Mouse (Mus musculus) urinary bladder, postnatal 10 days (tissue): ENCODE measurements around the gene Tmem87b.

ENCODE experiments used
- DNase-seq: peaks from one replicate; pipeline ENCODE4 v3.0.0; 2022; ENCODE audit warnings: low spot score

Gene Tmem87b

DNA sequence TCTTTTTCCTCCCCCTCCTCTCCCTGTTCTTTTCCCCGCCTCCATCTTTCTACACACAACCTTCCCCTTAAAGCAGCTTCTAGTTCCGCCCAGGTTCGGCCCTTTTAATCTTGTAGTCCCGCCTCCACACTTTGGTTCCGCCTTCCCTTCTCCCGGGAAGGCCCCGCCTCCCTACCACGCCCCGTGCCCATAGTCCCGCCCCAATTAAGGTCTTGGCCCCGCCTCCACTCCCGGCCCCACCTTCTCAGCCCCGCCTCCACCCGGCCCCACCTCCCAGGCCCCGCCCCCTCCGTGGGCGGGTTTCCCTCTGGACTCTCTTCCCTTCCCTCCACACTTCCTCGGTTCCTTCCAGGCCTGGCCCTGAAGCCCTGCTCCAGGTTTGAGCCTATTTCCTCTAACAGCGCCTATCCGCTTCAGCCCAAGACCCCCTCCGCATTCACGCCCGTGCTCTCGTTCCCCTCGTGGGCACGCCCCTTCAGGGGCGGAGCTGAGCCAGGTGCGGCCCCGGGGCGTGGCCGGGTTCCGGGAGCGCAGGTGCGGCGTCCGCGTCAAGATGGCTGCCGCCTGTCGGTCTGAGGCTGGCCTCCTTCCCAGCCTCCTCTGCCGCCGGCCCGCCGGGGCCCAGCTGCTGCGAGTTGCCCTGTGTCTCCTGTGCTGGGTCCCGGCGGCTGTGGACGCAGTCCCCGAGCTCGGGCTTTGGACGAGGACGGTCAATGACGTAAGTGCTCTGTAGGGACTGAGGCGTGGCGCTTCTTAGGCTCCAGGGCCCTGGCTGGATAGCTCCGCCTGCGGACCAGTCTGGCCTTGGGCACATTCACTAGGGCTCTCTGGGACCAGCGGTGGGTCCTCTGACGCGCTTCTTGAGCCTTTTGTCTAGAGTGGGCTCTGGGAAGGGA is at the start of gene Tmem87b:
Gene Tmem87b, plus strand, starts transcription at position 333 of the 896 bp plus-strand sequence.
- peak; percentile 92 for DNase-seq

DNA sequence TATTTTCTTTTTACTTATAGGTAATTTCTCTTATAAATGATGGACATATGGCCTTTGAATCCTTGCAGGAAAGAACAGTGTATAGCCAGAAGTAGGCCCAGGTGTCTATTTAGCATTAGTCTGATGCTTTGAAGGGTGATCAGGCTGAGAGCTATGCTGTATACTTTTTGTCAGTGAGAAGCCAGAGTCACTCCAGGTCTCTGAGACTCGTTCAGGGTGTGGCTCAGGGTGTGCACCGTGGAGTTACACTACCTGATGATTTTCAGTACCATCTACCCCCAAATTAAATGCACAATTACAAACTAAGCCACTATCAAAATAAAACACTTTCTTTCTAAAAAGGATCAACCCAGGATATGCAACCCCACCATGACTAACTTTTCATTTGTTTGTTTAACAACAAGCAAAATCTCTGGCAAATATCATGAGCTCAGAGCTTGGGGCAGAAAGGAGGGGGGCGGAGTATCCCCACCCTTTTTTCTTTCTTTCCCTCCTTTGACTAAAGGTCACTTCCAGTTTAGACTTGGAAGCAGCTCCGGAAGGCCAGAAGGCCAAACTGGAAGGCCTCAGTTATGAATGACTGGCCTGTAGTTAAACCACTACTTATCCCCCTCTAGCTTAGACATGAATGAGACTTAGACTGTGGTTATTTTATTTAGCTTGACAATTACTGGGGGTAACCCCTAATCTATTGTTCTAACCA is 49.2 kb upstream of the Tmem87b start:
- no peak for DNase-seq

DNA sequence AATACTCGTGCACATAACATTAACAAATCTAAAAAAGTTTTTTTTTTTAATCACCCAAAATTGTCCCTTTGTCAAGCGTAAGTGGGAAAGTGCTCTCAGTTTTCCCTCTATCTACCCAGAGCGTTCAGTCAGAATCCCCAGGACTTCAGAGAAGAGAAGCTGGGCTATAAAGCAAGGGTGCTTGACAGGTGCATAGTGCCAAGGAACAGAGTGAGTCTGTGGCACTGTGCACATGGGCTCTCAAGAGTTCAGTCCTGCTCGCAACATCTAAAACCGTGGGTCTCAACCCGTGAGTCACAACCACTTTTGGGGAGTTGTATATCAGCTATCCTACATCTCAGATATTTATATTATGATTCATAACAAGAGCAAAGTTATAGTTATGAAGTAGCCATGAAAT is 47.4 kb upstream of the Tmem87b start:
- DNase-seq = no peak

DNA sequence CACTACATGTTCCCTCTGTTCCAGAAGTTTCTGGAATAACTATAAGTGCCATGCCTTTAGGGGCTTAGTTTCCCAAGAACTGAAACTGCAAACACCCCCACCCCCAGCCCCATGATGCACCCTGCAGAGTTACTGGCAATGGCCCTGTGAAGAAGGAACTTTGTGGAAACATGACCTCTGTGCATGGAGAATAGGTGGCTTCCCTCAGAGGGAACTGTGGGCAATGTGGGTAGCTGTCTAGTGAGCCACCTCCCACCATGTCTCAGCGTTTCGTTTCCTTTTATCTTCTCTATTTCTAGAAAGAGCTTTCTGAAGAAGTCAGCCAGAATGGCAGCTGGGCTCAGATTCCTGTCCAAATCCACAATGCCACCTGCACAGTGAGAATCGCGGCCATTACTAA is 46.9 kb upstream of the Tmem87b start:
- DNase-seq = no peak

DNA sequence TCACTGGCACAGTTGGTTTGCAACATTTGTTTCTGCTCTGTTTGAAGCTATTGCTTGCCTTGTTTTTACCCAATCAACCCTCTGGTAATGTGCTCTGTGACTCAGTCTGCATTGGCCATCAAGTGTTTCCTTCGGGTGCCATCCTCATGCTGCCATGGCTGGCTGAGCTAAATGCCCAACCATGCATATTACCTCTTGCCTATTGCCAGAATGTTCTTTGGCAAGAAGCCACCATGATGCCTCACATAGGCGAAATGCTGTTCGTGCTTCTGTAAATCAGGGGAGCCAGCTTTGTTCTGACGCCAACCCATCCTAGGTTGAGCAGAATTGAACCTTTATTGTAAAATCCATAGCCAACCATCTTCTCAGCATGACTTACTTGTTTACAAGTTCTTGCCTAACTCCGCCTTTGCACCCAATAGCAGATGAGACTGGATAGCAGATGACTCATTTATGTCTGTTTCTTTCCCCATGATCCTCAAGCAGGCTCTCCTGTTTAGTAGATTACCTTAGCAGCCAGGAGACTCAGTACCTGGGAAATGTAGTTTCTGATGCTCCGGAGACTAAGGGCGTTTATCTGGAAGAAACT is 46.1 kb upstream of the Tmem87b start:
- no peak for DNase-seq

DNA sequence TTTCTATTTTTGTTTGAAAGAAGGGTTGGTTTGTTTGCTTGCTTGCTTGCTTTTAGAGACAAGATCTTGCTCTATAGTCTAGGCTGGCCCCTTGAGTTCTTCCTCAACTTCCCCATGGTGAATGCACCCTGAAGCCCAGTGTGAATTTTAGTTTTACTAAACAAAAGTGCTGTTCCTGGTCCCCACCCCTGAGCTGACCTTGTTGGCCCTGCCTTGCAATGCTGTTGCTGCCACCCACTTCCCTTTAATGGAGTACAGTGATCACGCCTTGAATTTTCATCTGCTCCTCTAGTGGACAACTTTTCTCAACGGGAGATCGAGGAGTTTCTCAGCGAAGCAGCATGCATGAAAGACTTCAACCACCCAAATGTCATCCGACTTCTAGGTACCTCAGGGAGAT is 35.7 kb upstream of the Tmem87b start:
- DNase-seq = no peak

DNA sequence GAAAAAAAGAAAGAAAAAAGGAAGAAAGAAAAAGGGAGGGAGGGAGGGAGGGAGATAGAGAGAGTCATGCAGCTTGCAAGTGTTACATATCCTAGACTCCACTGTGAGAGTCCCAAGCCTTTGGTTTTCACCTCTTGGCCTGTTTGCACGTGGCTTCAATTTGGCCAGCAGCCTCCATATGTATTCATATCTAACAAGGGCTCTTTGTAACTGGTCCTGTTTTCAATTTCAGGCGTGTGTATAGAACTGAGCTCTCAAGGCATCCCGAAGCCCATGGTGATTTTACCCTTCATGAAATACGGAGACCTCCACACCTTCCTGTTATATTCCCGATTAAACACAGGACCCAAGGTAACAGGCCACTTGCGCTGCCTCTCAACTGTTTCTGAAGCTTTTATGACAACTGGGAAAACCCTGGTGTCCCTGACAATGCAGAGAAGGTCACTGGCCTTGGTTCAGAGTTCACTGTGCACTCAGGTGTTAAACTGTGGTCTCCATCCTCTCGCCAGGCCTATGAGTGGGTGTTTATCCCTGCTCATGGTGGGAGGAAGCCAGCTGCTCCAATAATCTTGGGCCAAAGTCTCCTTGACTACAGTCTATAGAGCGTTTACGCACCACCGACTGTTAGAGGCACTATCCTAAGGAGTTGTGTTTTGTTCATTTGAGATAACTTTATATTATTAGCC is 34.1 kb upstream of the Tmem87b start:
- no peak for DNase-seq

DNA sequence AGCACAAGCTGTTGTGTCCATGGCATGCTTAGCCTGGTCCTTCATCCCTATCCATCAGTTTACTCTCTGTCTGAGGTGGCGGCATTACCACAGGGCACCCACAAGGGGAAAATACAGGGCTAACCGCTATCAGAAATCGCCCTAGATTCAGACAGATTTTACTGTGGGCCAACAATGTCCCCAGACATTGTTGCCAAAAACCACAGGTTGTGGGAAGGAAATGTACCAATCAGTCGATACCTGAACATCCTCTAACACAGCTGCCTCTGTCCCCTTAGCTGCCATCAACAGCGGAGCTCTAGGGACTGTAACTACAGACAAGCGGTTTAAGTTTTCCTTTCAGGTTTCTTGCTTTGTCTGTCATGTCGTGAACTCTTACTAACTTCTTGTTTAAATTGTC is 33.1 kb upstream of the Tmem87b start:
- DNase-seq = no peak

DNA sequence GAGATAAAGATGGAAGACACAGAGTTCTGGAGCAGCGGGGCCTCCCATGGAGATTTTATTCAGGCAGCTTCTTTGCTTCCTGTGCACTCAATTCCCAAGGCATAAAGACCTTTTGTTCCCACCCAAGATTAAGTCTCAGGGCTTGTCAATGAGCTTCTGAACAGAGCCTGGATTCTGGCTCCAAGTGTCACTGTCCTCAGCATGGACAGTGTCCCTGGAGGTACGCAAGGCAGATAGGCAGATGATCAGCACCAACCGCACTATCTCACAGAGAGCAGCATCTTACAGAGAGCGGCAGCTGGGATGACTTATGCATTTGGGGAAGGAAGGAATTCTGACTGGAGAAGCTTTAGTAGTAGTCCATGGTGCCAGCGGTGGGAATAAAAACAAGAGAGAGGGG is 31.6 kb upstream of the Tmem87b start:
- no peak for DNase-seq

DNA sequence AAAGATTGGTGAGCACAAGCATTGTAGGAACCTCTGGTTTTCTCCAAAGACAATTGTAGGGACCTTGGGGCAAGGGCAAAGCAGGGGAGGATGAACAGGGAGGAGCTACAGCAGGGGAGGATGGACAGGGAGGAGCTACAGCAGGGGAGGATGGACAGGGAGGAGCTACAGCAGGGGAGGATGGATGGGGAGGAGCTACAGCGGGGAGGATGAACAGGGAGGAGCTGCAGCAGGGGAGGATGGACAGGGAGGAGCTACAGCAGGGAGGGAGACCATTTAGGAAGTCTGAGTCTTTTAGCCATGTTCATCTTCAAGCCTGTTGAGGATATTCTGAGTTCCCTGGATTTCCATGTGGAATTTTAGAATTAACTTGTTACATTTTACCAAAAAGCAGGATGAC is 31.1 kb upstream of the Tmem87b start:
- DNase-seq = no peak

DNA sequence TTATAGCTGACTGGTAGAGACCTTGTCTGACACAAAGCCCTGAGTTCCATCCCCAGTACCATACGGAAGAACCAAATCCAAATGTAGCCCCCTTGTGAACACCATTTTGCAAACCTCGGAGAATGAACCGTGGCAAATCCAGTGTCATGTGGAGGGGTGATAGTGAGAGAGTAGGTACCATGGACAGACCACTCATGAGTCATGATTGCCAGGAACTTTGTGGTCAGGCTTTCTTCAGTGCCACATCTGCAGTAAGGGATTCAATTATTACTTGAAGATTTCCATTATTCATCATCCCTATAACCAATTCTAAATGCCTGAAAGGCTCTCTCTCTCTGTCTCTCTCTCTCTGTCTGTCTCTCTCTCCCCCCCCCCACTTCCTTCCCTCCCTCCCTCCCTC is 30.1 kb upstream of the Tmem87b start:
- DNase-seq = no peak

DNA sequence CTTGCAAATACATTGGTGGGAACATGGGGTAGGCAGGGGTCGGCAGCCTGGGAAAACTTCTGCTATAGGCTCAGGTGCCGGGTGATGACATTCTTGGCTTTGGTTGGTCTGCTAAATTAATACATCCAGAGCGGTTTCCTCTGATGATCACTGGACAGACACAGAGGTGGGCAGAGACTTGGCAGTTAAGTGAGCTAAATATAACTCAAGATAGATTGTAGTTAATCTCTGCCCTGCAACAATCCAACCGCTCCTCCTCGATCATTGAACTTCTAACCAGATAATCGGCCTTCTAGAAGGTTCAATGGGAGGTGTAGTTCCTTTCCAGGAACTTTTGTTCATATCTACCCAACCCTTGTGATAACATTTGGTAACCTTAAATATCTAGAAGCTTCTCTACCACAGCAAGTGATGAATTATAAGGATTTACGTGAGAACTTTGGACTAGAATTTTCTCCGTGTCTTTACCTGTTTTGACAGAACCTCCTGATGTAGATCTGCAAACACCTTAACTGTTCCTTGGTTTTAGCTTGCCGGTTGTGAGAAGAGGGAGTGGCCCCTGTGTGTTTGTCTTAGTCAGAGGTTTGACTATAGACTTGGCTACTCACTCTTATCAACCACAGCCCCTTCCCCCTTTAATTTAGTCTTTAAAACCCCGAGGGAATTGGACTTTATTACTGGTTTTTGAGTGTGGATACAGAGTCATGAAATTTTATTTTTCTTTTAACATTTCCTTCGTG is 26.9 kb upstream of the Tmem87b start:
- DNase-seq = no peak

DNA sequence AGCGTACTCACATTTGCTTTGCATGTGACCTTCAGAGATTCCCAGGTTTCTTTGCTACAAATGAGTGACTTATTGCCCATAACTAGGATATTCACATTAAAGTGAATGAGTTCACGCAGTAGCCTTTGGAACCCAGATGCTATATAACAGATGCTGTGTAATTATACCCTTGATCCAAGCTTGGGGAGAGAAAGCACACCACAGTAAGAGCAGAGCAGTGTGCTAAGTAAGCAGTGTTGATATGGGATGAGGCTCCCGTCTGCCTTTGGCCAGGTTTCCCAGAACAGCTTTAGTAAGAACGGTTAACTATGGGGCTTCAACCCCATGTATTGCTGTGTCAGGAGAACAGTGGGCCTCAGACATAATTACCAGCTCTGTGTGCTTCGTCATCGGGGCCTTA is 24.0 kb upstream of the Tmem87b start:
- no peak for DNase-seq

DNA sequence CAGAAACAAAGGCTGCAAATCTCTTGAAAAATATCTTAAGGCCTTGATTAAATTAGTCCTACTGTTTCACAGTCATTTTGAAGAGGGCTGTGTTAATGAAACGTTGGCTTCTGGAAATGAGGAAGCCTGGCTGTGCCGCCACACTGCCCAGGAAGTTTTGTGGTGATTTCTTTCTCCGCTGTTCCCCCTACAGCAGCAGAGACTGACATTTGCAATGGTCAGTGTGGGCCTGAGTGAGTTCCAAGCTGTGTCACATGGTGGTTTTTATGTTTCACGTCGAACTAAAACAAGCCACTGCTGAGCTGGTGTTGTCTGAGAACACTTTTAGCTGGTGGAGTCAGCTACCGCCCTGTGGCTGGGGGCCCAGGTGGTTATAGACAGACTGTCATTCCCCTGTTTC is 21.5 kb upstream of the Tmem87b start:
- no peak for DNase-seq

DNA sequence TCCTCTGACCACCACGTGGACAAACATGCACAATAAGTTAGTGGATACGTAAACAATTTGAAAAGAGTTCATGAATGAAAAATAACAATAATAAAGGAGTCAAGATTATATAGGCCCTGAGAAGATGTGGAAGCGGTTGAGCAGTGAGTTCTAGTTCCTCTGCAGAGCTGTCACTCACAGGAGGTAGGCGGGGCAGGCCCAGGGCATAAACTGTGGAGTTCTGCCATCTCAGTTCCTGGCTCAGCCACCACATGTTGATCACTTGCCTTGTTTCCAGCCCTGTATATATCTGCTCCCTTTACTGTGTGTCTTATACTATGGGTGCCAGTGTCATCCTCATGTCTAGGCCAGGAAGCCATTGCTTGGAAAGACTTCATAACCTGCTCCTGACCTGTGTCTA is 14.5 kb upstream of the Tmem87b start:
- no peak for DNase-seq

DNA sequence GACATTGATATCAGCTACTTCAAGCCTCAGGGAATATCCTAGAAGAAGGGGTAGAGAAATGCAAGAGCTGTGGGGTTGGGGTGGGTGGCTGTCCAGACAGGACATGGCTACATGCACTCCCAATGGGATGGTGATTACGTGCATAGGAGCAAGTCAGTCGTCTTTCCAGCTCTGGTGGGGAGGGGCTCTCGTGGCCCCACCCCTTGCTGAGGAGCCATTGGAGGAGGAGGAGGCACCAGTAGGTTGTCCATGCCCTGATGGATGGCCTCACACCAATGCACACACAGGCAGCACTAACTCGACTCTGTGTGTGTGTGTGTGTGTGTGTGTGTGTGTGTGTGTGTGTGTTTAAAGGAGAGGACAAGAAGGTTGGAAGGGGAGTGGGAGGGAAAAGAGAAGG is 12.6 kb upstream of the Tmem87b start:
- no peak for DNase-seq

DNA sequence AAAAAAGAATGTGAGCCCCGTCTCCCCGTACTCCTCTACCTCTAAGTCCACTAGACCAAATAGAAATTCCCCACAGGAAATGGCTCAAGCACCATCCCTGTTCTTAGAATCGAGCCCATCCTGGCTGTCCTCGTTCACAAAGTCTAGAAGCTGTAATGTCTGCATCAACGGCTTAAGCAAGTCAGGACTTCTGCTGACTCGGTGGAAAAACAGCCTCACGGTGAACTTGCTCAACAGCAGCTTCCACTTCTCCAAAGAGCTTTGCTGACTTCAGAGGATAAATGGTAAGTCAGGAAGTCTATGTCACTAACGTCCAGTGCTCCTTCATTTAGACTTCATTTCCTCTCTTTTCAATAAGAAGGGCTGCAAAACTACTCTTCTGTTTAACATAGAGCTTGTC is 11.4 kb upstream of the Tmem87b start:
- DNase-seq = no peak

DNA sequence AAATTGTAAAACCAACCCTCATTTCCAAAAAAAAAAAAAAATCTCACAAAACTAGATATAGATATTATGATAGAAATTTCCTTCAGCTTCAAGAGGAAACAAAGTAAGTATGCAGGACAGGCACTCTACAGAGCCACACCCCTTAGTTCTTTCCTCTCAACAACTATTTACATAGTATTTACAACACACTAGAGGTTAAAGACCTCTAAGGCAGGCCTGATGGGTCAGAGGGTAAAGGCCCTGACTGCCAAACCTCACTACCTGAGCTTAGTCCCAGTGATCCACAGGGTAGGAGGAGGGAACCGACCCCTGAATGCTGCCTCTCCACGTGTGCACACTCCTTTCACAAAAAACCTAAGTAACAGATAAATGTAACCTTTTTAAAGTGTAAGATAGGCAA is 5.2 kb upstream of the Tmem87b start:
- DNase-seq = no peak

DNA sequence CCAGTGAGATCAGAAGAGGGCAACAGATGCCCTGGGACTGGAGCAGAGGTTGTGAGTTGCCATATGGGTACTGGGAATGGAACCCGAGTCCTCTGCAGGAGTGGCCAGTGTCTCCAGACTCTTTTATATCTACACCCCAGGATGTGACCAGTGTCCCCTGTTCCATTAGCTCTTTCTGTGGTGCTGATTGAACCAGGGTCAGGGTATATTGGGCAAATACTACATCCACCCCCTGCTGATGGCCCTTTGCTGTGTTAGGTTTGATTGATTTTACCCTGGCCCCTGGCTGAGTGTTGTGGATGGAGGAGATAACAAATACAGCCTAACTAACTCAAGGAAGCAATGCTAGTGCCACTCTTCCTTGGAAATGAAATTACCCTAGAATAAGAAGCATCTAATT is 1.6 kb upstream of the Tmem87b start:
- no peak for DNase-seq

DNA sequence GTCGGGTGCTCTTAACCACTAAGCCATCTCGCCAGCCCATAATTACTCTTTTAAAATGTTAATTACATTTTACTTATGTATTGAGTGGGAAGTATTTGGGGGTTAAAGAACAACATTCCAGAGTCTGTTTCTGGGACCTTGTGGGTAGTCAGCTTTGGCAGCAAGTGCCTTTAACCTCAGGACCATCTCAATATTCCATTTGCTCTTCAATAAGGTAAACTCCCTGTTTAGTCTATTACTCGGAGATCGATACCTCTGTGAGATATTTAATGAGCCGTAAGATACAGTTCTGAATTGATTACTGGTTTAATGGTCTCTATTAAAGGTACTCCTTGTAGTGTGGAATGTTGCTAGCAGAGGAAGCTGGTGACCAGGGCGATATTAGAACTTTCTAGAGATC is 1.0 kb upstream of the Tmem87b start:
- no peak for DNase-seq

DNA sequence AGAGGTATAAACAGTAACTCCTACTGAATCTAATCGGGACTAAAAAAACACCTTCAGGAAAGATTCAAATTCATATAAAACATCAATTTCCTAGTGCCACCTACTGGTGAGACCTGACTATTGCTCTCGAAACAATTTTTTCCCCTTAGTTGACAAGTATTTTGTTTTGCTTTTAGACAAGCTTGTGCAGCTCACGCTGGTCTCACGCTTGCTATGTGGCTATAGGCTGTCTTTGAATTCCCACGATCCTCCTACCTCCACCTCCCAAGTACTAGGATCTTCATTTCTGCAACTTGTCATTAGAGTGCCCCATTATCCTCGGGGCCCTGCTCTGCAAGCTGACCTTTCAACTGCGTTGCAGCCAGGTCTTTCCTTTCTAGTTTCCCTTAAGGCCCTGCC is 532 bp upstream of the Tmem87b start:
- DNase-seq = no peak
